Mouse (Mus musculus): ENCODE results near the gene Dnah11.

Gene Dnah11

DNA sequence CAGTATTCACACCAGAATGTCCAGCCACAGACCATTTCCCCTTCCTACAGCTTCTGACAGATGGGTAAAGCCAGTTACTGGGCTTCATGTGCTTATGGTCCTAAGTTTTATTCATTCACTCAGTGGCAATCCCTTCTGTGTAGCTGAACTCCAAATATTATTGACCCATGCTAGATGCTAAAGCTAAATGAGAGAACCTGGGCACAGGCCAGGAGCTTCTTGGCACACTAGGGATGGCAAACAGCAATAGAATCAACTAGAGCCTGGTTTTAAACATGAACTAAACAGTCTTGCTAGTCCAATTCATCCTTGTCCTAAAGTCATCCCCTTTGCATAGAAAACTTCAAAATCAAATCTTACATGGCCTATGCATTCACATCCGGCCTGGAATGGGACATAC, 113.6 kb downstream of the Dnah11 start:
- DNase-seq = no peak

DNA sequence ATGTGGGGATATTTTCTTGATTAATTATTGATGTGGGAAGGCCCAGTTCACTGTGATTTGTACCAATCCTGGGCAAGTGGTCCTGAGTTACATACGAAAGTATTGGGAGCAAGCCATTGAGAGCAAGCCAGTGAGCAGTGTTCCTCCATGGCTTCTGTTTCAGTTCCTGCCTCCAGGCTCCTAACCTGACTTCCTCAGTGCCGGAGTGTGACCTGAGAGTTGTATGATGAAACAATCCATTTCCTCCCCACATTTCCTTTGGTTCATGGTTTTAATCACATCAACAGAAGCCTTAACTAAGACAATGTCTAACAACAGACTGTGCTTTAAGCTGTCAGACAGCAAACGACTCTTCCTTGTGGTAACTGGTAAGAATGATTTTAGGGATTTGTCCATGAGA, 114.0 kb downstream of the Dnah11 start:
- DNase-seq = no peak

DNA sequence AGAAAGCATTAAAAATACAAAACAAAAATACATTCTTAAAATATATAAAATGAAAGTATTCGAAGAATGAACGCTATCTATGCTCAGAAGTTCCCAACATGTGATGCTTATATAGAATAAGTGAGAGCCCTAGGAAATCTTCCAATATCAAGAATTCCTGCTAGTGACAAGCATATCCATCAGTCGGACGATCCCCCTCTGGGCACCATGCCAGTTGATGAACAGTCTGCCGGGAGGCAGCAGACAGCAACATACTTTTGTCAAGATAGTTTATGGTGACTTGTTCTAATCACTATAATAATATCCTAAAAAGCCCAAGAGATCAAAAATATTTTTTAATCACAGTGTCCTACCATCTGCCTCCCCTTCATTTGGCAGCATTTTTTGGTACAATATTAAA, 114.7 kb downstream of the Dnah11 start:
- no peak for DNase-seq

DNA sequence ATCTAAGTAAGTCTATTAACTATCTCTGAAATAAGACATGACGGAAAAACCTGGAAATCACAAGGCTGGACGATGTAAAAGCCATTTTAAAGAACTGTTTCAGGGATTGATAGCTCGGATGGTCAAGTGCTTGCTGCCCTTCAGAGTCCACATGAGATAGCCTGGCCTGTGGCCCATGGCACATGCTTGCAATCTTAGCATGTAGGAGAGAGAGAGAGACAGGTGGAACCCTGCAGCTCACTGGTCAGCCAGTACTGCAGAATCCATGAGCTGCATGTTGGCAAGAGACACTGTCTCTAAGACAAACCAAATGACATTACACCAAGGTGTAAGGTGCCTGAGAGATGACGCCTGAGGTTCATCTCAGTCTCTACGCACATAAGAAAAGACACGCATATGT, 118.4 kb downstream of the Dnah11 start:
- no peak for DNase-seq

DNA sequence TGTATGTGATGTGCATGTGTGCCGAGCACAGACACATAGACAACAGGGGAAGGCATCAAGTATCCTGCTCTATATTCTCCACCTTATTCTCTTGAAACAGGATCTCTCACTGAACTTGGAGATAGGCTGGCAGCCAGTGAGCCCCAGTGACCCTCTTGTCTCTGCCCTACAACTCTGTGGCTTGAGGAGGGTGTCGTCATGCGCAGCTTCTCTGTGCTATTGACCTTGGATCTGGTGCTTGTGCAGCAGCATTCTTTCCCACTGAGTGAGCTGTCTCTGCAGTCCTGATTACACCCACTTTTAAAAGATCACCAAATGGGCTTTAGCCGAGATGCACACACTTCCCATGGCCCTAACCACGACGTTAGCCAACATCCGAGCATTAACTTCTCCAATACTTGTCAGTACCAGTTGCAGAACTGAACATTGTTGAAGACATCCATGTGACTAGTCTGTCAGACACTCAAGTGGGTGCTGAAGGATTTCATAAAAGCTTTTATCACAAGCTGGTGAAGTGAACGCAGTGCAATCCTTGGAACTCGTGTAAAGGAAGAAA, 120.3 kb downstream of the Dnah11 start:
- no peak for DNase-seq

DNA sequence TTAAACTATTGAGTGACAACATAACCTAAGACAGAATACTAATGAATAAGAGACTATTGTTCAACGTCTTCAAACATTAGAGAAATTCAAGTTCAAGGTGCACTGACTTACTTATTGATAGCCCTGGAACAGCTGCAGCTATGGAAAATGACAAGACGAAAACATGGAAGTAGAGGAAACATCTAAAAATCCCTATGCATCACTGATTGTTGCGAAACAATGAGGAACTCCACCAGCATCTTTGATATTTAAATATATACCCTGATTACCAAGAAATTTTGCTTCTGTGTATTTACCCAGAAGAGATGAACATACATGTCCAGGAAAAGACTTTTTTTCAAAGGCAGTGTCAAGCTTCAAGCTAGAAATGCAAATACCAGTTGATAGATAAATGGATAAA, 122.0 kb downstream of the Dnah11 start:
- no peak for DNase-seq

DNA sequence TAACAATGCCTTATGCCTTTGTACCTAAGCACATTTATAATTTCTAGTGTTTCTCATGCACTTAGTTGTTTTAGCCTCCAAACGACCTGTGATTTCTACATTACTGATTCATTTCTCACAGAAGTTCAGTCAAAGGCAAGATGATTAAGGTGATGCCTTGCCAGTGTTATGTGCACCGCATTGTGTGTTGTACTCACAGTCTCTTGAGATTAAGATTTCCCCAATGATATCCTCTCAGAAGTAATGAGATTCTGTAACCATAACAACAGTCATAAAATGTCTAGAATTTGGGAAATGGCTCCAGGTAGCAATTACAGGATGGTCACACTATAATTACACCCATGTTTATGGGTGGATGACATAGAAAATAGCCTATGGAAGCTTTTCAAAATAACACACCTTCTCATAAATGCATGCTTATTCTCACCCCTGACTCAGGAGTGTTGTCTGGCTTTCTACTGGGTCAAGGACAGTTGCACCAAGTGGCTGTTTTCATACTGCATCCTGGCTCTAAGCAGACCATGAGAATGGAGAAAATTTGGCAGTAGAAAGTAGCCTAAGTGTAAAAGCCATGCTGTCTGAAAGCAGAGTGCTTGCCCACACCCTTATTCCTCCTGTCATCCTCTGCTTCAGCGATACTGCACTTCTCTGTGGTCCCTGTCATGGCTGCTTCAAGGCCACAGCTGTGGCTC, 126.5 kb downstream of the Dnah11 start:
- no peak for DNase-seq

DNA sequence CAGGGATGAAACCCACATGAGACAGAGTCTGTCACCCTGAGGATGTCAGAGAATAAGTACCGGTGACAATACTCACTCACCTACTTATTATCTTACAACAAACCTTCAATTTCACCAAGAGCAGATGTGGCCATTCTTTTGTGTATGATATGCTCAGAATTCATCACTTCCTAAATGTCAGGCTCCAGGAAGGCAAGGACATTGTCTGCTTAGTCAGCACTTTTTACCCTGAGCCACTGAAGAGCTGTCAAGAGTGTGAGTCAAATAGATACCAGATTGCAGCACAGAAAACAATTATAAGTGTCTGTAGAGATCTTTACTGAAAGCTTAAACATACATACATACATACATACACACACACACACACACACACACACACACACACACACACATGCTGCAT, 127.2 kb downstream of the Dnah11 start:
- DNase-seq = no peak

DNA sequence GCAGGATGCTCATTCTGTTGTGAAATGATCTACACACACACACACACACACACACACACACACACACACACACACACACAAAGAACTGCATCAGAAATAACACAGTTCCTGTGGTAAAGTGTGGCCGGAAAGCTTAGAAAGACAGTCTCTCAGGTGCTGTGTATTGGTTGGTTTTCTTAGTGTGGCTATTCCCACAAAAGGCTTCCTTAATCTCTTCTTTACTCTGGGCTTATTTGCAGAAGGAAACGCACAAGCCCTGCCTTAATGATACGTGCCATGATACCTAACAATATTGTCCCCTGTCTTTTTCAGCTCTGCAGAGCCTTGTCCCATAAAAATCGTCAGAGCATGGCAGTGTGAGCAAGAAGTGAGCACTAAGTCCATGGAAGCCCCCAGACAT, 130.1 kb downstream of the Dnah11 start:
- DNase-seq = no peak

DNA sequence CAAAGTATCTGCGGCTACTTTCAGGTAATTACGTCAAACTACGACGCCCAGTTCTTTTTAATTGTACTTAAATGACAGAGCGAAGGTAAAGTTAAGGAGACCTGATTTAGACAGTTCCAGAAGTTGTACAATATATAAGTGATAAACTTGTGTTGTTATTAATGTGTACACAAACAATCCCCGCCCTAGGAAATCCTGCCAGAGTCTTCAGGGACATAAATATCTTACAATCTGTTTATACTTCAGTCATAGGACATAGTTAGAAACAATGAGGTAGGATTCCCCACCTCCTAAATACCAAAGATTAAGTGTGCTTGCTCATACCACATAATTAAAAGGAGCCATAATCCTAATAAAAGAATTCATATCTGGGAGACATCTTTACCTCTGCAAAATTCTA, 136.5 kb downstream of the Dnah11 start:
- DNase-seq = no peak

DNA sequence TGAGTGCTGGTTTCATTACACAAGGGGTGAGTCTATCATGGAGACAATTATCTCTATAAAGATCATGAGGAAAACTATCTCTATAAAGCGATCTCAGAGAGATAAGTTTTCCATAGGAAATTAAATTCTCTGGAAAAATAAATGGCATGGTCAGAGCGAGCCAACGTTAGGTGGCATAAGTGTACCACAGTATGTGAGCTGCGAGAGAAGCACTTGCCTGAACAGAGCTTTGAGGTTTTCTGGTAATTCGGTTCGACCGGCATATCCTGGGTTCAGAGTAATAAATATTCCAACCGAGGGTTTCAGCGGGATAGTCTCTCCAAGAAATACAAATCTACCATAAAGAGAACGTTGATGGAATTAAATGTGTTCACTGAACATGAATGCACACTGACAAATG, 142.0 kb downstream of the Dnah11 start:
- DNase-seq = no peak

DNA sequence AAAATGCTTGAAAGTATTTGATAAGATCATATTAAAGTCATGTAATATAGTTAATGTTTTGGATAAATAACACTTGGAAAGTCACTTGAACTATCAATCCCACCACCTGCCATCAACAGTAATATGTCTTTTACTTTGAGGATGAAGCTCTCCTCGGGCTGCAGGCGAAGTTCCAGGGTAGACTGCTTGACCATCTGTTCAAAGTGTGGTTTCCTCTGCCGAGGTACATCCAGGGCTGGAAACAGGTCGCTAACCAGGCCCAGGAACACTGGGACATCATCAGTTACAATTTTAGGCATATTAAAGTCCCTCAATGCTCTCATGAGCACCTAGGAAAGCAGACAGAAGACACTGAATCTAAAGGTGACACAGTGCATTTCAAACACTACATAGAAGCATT, 153.5 kb downstream of the Dnah11 start:
- no peak for DNase-seq

DNA sequence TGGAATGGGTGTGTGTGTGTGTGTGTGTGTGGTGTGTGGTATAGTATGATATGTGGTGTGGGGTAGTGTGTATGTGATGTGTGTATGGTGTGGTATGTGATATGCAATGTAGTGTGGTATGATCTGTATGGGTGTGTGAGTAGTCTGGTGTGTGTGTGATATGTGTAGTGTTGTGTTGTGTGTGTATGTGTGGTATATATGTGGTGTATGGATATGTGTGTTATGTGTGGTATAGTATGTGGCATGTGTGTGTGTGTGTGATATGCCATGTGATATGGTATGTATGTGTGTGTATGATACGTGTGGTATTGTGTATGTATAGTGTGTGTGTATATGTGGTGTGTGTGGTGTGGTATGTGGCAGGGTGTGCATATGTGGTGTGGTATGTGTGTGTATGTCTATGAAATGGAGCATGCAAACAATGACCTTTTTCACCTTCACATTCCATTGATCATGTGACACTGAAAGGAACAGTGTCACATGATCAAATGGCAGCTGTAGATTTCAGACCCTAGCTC, 155.7 kb downstream of the Dnah11 start:
- DNase-seq = no peak

DNA sequence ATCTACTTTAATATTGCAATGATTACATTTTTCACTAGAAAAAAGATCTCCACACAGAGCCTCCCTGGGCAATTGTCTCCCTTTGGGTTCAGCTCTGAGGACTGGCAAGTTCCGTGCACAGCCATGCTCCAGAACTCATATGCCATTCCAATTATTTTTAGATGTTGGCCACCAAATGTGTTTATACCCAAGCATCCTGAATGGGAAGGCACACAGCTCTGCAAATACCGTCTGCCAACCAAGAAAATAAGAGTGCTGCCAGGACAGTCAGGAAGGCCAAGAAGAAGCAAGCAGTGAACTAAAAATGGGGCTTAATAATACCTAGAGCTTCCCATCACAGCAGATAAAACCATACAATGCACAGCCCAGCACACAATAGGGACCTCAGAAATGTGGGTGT, 156.6 kb downstream of the Dnah11 start:
- no peak for DNase-seq

DNA sequence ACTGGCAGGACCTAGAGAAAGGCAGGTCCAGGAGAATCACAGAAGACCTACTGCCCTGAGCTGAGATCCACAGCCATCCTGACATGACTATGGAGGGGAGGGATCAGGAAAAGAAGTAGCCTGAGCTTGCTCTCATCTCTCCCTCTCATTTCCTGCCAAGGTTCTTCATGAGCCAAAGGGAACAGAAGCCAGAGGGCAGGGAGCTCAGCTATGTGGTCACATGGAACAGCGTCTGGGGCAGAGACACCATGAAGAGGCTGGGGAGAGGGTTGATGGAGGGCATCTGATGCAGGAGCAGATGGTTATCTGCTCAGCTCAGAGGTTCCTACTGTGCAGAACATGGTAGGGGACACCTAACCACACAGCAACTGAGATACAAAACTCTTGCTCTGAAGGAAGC, 163.9 kb downstream of the Dnah11 start:
- DNase-seq = no peak

DNA sequence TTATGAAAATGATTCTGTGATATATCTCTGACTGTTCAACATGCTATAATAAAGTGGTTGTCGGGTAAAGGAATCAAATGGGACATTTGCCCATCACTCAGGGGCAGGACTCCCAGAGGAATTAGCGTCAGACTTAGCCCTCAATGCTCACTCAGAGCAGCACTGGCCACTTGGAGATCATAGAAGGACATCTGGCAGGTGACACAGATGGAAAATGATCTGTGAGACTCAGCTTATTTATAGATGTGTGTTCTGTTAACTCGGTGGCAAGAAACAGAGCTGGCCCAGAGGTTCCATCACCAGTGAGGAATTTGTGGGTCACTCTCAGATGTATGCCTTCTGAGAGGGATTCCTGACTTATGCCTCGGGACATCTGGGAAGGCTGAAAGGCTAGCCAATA, 173.1 kb downstream of the Dnah11 start:
- no peak for DNase-seq

DNA sequence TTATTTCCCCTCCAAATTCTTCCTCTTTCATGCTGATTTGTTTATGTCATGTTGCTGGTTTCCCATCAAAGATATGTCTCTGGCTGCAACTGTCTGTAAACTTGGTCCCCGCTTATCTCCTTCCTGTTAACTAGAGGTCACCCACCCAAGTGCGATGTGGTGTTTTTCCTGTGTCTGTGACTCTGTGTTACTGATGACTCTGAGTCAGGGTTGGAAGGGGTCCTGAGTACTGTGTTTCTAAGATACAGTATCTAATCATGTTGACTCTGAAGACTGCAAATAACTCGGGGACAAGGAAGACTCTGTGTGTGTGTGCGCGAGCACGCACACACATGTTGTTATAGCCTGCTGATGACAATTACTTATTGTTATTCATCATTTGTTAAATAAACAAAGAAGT, 179.9 kb downstream of the Dnah11 start:
- no peak for DNase-seq

DNA sequence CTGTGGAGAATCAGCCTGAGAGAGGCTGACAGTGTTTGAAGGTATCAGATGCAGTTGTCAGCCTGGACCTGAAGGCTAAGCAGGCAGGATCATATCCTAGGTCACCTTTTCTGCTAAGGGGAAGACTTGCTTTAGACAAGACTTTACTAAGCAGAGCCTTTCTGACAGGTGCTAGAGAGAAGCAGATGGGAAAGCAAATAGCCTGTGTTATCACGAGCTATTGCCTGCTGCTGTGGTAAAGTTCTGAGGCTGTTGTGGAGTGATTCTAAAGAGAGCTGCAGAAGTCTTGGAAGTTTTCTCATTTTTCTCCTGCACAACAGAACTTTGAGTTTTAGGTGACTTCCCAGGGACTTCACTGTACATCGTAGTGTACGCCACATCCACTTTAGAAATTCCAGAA, 185.0 kb downstream of the Dnah11 start:
- no peak for DNase-seq

DNA sequence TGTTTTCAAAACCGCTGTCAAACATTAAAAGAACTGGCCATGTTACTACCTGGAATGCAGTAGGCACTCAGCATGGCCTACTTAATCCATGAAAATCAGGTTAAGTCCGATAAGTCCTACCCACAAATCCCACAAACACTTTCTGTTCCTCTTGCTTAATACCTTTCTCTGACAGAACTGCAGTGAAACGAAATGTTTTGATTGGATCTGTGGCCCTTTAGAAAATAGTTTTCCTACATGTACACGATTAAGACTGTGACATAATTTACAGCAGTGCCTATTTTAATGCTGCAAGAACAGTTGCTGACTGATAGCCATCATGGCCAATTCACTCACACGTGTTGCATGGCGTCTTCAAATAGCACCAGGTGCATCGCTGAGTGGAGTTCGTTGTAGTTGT, 186.9 kb downstream of the Dnah11 start:
- DNase-seq = no peak

DNA sequence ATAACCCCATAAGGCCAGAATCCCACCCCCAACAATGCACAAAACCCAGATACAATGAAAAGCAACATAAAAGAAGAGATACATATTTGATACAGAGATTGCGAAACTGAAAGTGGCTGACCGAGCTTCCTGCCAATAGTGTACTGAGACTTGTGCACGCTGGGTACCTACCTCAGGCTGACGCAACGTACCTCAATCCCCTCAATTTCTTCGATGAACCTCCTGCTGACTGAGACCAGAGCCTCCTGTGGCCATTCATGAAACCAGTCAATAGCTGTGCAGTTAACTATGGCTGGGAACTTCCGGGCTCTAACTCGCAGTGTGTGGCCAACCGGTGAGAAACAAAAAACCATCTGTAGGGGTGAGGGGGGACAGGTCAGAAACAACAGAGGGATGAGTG, 203.9 kb downstream of the Dnah11 start:
- DNase-seq = no peak

DNA sequence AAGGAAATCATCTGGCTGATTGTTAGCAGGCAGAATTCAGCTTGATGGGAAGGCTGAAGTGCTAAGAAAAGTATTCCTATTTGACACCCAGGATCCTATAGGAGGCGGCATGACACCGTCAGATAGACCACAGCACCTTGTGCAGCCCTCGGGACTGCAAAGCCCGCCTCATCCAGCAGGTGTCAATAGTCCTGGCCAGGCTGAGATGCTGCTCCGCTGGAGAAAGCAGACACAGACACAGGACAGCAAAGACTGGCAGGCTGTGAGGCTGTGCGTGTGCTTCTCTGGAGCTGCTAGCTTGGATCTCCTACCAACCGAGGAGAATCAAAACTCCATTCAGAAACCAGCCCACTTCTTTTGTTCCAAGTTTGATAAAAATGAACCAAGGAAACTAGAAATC, 205.3 kb downstream of the Dnah11 start:
- DNase-seq = peak; percentile 47 to 70

DNA sequence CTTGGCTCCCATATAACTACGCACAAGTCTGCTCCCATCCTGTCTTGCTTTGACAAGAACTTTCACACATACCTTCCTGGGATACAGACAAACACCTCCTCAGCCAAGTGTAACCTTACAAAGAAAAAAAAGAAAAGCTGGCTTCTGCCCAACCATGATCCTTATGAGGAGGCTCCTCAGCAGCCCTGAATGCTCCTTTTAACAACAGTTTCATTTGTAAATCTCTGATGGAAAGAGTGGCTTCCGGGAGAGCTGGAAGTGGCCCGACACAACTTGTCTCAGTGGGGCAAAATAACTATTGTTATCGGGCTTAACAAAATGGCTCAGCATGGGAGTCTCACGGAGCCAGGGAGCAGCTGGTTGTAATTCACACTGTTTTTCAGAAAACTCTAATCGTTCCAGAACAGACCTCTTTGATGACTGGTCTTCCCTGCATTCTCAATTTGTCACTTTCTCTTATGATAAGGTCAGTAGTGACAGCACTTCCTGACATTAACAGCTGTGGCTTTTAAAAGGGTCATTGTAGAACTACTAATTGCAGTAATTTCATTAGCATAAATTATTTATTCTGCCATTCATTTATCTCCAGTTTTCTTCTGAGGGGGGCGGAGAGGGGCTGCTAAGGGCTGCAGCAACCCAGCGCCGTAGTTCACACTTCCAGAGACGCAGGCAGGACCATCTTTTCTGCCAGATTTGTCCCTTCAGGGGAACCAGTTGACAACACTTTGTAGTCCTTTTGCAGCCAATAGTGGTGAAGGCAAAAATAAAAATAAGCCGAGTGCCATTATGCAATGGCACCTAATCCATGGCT, 209.6 kb downstream of the Dnah11 start:
- DNase-seq = no peak

DNA sequence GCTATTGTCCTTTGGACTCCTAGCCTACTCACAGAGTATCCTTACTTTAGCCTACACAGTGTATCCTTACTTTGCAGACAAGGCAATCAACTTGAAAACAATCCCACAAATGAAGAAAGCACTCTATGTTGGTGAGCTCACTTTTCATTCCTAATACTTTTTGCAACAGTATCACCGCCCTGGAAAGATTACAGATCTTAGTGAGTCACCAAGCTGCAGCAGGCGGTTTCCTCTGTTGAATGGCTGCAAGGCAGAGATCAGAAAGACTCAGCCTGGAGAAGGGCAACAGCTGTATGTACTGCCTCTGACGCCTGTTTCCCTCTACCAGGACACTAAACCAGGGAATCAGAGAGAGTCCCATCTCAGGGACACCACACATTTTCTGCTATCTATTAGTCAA, 218.5 kb downstream of the Dnah11 start:
- DNase-seq = no peak

DNA sequence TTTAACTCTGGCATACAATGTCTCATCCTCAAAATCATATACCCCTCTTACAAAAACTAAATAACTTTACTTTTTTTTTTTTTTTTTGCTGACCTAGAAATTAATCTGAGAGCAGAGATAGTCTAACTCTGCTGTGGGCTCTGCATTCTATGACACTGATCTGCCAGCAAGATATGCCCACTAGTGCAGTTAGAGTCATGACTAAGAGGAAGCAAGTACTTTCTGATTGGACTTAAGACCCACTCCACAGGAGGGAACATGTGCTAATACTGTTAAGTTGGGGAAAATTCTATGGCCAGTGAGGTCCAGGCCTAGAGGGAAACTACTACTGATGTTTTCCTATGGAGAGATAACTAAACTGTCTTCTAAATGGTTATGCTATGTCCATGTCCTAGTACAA, 225.1 kb downstream of the Dnah11 start:
- no peak for DNase-seq

All from spleen, adult 18-20 months (tissue).